ENCODE assay signal across 18 mouse cellular contexts in the genomic region with DNA sequence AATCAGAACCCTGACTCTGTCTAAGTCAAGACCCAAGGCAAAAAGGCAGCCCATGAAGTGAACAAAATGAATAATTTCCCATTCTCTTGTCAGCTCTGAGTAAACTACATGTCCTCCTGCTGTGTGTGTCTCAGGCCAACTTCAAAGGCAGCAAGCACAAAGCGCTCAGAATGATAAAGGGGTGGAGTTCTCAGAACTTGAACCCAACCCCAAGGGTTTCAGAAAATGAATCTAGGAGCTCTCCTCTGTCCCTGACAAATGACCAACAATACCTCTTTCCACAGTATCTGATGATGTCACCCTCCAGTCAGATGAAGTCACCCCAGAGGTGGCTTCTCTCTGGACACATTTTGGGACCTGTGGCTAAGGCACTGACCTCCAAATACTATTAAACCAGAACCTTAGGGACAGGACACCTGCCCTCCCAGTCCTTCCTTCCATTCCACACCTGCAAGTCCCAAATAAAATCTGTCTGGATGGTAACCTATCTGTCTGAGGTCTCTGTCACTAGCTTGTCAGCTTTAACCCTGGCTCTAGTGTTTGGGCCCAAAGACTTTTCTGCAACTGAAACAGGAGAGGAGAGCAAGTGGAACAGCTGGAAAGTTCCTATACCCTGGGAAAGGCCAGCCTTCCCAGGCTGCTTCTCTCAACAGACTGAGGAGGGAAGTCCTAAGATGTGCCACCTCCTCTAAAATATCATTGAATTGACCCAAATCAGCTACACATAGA. TPM values are rescaled to one million over a fixed set of nuclear protein-coding genes. Genes with fewer than 3 reads are reported as not detected.
"Had no signal": no experiment of that assay in that cellular context is flagged by ENCODE, and none has a peak within 500 bp of the region (broad histone marks: within the 10 kb centered on the region; RNA-seq: fewer than 3 reads in every experiment).

No protein-coding gene starts in this region.

- ATAC-seq: midbrain, embryonic 16.5 days had no signal

- H3K9me3 ChIP-seq: limb, embryonic 13.5 days; midbrain, embryonic 12.5 days; neural tube, embryonic 13.5 days had no signal

- H3K4me3 ChIP-seq: layer of hippocampus, adult 2 months; limb, embryonic 13.5 days; midbrain, embryonic 12.5 days; neural tube, embryonic 13.5 days had no signal

- H3K9ac ChIP-seq: limb, embryonic 13.5 days; midbrain, embryonic 12.5 days; neural tube, embryonic 13.5 days had no signal

- H3K36me3 ChIP-seq: limb, embryonic 13.5 days; midbrain, embryonic 12.5 days; neural tube, embryonic 13.5 days had no signal

- H3K4me1 ChIP-seq: limb, embryonic 13.5 days; midbrain, embryonic 12.5 days; neural tube, embryonic 13.5 days had no signal

- H3K4me2 ChIP-seq: limb, embryonic 13.5 days; midbrain, embryonic 12.5 days; neural tube, embryonic 13.5 days had no signal

- H3K27ac ChIP-seq: layer of hippocampus, adult 2 months; limb, embryonic 13.5 days; midbrain, embryonic 12.5 days; neural tube, embryonic 13.5 days had no signal

- DNase-seq: kidney, adult 9 months; kidney, postnatal 10 days; kidney, postnatal 4 days; left cerebral cortex, postnatal 4 days; lung, adult 18-20 months; retina, postnatal 1 day; right cerebral cortex, postnatal 4 days; spleen, adult 18-20 months; thymus, adult 18-20 months; thymus, postnatal 14 days had no signal

RNA-seq across cellular contexts. Expression of gene Hbq1b, which starts 5.2 kb away (rescaled TPM):
- total RNA-seq: megakaryocyte-erythroid progenitor cell, adult 5-6 weeks had no signal
- polyA plus RNA-seq: urinary bladder, adult 2 months had no signal

RNA-seq across cellular contexts. Expression of gene Hba-x, which starts 5.4 kb away (rescaled TPM):
- total RNA-seq: layer of hippocampus, adult 2 months; layer of hippocampus, postnatal 10 days; left cerebral cortex, postnatal 4 days; megakaryocyte-erythroid progenitor cell, adult 5-6 weeks had no signal
